ENCODE assay signal across 11 mouse cellular contexts in the genomic region with DNA sequence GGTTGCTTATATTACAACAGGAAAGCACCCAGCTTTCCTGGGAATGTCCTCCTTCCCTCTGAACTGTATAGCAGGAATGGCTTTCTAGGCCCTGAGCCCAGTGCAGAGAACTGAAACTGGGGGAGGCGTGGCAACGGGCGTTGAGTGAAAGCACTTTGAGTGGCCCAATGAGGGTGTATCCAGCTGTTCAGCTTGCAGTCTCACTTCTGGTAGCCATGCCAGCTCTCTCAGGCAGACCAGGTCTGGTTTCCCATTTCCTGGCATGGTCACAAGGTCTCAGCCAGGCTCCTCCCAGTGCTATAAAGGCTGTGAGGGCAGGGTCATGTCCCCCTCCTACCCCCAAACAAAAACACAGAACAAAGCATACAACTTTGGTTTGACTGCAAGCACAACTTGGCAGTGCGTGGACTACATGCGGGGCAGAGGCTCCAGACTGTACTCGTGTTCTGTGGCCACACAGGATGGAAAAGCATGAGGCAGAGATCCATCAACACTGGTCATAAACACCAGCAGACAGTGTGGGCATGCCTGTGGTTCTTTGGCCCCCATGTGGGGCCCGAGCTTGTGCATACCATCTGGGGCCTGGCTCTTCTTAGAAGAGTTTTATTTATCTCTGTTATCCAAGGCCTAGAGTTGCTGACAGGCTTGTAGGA.
DNase-seq lines count a peak whose midpoint lies in the region; ATAC-seq and TF ChIP-seq lines count a peak whose summit lies in the region.
"Had no signal": no experiment of that assay in that cellular context is flagged by ENCODE, and none has a peak within 500 bp of the region (broad histone marks: within the 10 kb centered on the region; RNA-seq: fewer than 3 reads in every experiment).

No protein-coding gene starts in this region.

- H3K4me3 ChIP-seq in lung, adult 2 months (replicated peaks; ENCODE audit: extremely low read depth, low read depth, low read length) = no peak overlapping the region
- no peak overlapping the region for H3K4me3 ChIP-seq in midbrain, postnatal 0 days (ENCODE audit: low read depth, low read length)
- no peak overlapping the region for H3K4me3 ChIP-seq in midbrain, embryonic 14.5 days (replicated peaks; ENCODE audit: low read depth, low read length)
- H3K4me3 ChIP-seq: midbrain, embryonic 12.5 days had no signal

- no peak overlapping the region for H3K4me2 ChIP-seq in midbrain, postnatal 0 days (ENCODE audit: low read depth, low read length, poor library complexity, severe bottlenecking)
- H3K4me2 ChIP-seq in midbrain, embryonic 14.5 days (ENCODE audit: low read length) = no peak overlapping the region

- no peaks in the 10 kb centered on the region for H3K9me3 ChIP-seq in midbrain, postnatal 0 days (ENCODE audit: low read length)
- no peaks in the 10 kb centered on the region for H3K9me3 ChIP-seq in midbrain, embryonic 14.5 days (ENCODE audit: control insufficient read depth, low read length)
- H3K9me3 ChIP-seq: midbrain, embryonic 12.5 days had no signal

- H3K9ac ChIP-seq in midbrain, postnatal 0 days (replicated peaks; ENCODE audit: low read length, poor library complexity, severe bottlenecking) = no peak overlapping the region
- no peak overlapping the region for H3K9ac ChIP-seq in midbrain, embryonic 14.5 days (replicated peaks; ENCODE audit: low read length)
- H3K9ac ChIP-seq: midbrain, embryonic 12.5 days had no signal

- H3K27me3 ChIP-seq in midbrain, postnatal 0 days (ENCODE audit: insufficient read depth, low read length) = no peaks in the 10 kb centered on the region
- no peaks in the 10 kb centered on the region for H3K27me3 ChIP-seq in midbrain, embryonic 14.5 days (ENCODE audit: control insufficient read depth, insufficient read depth, low read length)
- H3K27me3 ChIP-seq: midbrain, embryonic 12.5 days had no signal

- WGBS in lung, adult 2 months = 40% methylated on average over 7 of the region's 7 CpGs
- 81% methylated on average over 7 of the region's 7 CpGs for WGBS in midbrain, postnatal 0 days
- 91% methylated on average over 7 of the region's 7 CpGs for WGBS in midbrain, embryonic 14.5 days

- no peak for TF ChIP-seq CTCF in lung, adult 2 months (IDR thresholded peaks at IDR 0.05; ENCODE audit: insufficient read depth, low read length)
- no peak for TF ChIP-seq CTCF in midbrain, postnatal 0 days (IDR thresholded peaks at IDR 0.05)

- H3K4me1 ChIP-seq in lung, adult 2 months (ENCODE audit: control insufficient read depth, insufficient read depth, low read length) = no peaks in the 10 kb centered on the region
- H3K4me1 ChIP-seq in midbrain, postnatal 0 days (ENCODE audit: insufficient read depth, low read length) = no peaks in the 10 kb centered on the region
- 0 out of 2 replicates have a peak, but pooled peaks cover 7% of the 10 kb centered on the region for H3K4me1 ChIP-seq in midbrain, embryonic 14.5 days (ENCODE audit: control insufficient read depth, insufficient read depth, low read length)

- no peak for ATAC-seq in midbrain, postnatal 0 days (ENCODE audit: low FRiP score)
- no peak for ATAC-seq in monocyte, adult 5-6 weeks (replicated peaks; ENCODE audit: insufficient number of reproducible peaks, low FRiP score, low TSS enrichment, poor library complexity, severe bottlenecking)
- ATAC-seq in midbrain, embryonic 14.5 days (ENCODE audit: low FRiP score, low TSS enrichment) = no peak

- no peak for TF ChIP-seq POLR2A in lung, adult 2 months (IDR thresholded peaks at IDR 0.05; ENCODE audit: borderline replicate concordance, extremely low read depth, low read depth, low read length)

- no peaks in the 10 kb centered on the region for H3K36me3 ChIP-seq in midbrain, postnatal 0 days (ENCODE audit: insufficient read depth, low read length)
- H3K36me3 ChIP-seq in midbrain, embryonic 14.5 days (ENCODE audit: control insufficient read depth, insufficient read depth, low read length) = no peaks in the 10 kb centered on the region
- H3K36me3 ChIP-seq: midbrain, embryonic 12.5 days had no signal

- DNase-seq in embryo, embryonic 10.5 days (ENCODE audit: low spot score) = peak; percentile 8
- no peak for DNase-seq in embryo, embryonic 10 days (ENCODE audit: low spot score)
- DNase-seq in 3T3-L1 (ENCODE audit: low read depth, low spot score) = peak; percentile 20
- peak; percentile 7 for DNase-seq in forelimb bud, embryonic 11.5 days (ENCODE audit: low read depth, low spot score)
- DNase-seq in lung, adult 2 months = peak; percentile 18
- no peak for DNase-seq in midbrain, postnatal 0 days (ENCODE audit: low spot score)
- DNase-seq in midbrain, embryonic 14.5 days = no peak
- DNase-seq: adrenal gland, postnatal 25 days; kidney, postnatal 14 days had no signal

- no peak overlapping the region for H3K27ac ChIP-seq in midbrain, postnatal 0 days (ENCODE audit: low read depth, low read length)
- no peak overlapping the region for H3K27ac ChIP-seq in midbrain, embryonic 14.5 days (replicated peaks; ENCODE audit: low read depth, low read length)
- H3K27ac ChIP-seq: midbrain, embryonic 12.5 days had no signal

Comparison
In these comparisons a context has a peak if more than half of its experiments do, and no peak if none do; other contexts are left out.
1. DNase-seq: peak in embryo, embryonic 10.5 days (single experiment), 3T3-L1 (single experiment), forelimb bud, embryonic 11.5 days (single experiment) and lung, adult 2 months (single experiment); none in embryo, embryonic 10 days (single experiment), midbrain, postnatal 0 days (single experiment) and midbrain, embryonic 14.5 days (single experiment).